Mouse (Mus musculus): ENCODE data around the gene Pex16. TPM values are rescaled to one million over a fixed set of nuclear protein-coding genes. Genes with fewer than 3 reads are reported as not detected.

The Pex16 gene
- polyA plus RNA-seq, 1 experiment from 2014 or later: 30.8 TPM

DNA sequence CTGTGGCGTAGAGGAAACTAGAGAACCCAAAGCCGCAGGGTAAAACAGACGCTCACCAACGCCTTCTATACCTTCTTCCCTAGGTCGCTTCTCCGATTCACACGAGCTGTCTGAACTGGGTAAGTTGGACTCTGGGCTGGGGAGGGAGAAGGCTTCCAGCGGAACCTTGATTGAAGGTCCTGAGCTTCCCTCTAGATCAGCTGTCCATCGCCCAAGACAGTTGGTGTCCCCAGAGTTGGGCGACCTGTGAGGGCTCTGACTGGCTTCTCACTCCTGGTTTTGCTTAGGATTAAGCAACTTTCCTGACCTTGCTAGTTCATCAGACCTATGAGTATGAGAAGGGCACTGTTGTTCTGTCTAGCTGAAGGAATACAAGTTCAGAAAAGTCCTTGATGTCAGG is 1.3 kb downstream of the Pex16 start:
- H3K27me3 ChIP-seq (replicated peaks; ENCODE audit: insufficient read depth, low read length): no peaks in the 10 kb centered on the region; the same call in 1 of the 2 replicates
- peak overlapping the region; percentile 70 for H3K9ac ChIP-seq (replicated peaks; ENCODE audit: low read depth)
- DNase-seq (ENCODE audit: low spot score) (no peak), ATAC-seq (no peak)
- peak overlapping the region; percentile 93 for H3K27ac ChIP-seq (ENCODE audit: low read length)
- H3K4me2 ChIP-seq (replicated peaks; ENCODE audit: low read depth, low read length): peak overlapping the region; percentile 74
- H3K4me1 ChIP-seq (ENCODE audit: insufficient read depth, low read depth, low read length): peaks cover 13% of the 10 kb centered on the region; the same call in 1 of the 2 replicates
- 10% methylated on average over 10 of the region's 10 CpGs for WGBS
- H3K9me3 ChIP-seq (ENCODE audit: low read length): no peaks in the 10 kb centered on the region
- TF ChIP-seq CTCF (IDR thresholded peaks at IDR 0.05) (no peak), EP300 (IDR thresholded peaks at IDR 0.05) (no peak)
- H3K4me3 ChIP-seq (ENCODE audit: low read depth, low read length): peak overlapping the region; percentile 54
- peaks cover 14% of the 10 kb centered on the region for H3K36me3 ChIP-seq (ENCODE audit: insufficient read depth, low read length)

DNA sequence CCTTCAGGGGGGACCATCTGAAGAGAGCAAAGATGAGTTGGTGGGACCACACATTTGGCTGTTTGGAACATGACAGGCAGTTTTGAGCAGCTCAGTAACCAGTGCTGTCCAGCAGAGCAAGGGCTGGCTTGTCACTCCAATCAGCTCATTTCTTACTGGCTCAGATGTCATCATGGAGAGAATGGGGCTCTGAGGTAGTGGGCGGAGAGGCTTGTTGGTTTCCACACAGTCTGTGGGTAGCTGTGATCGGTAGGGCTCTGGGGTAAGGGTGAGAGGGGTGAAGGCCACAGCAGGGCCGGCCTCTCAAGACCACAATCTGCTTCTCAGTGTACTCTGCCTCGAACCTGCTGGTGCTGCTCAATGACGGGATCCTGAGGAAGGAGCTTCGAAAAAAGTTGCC is 1.8 kb downstream of the Pex16 start:
- TF ChIP-seq CTCF (IDR thresholded peaks at IDR 0.05): no peak
- no peak for TF ChIP-seq EP300 (IDR thresholded peaks at IDR 0.05)
- Histone ChIP-seq H3K4me2 (replicated peaks; ENCODE audit: low read depth, low read length) (peak overlapping the region; percentile 74; the same call in 1 of the 2 replicates), H3K9ac (replicated peaks; ENCODE audit: low read depth) (peak overlapping the region; percentile 70), H3K36me3 (ENCODE audit: insufficient read depth, low read length) (peaks cover 19% of the 10 kb centered on the region), H3K9me3 (ENCODE audit: low read length) (no peaks in the 10 kb centered on the region), H3K27me3 (replicated peaks; ENCODE audit: insufficient read depth, low read length) (no peaks in the 10 kb centered on the region), H3K4me3 (ENCODE audit: low read depth, low read length) (no peak overlapping the region), H3K27ac (ENCODE audit: low read length) (no peak overlapping the region), H3K4me1 (ENCODE audit: insufficient read depth, low read depth, low read length) (peaks cover 13% of the 10 kb centered on the region; the same call in 1 of the 2 replicates)
- WGBS: 69% methylated on average over 6 of the region's 6 CpGs
- DNase-seq (ENCODE audit: low spot score) (peak; percentile 32), ATAC-seq (no peak)

DNA sequence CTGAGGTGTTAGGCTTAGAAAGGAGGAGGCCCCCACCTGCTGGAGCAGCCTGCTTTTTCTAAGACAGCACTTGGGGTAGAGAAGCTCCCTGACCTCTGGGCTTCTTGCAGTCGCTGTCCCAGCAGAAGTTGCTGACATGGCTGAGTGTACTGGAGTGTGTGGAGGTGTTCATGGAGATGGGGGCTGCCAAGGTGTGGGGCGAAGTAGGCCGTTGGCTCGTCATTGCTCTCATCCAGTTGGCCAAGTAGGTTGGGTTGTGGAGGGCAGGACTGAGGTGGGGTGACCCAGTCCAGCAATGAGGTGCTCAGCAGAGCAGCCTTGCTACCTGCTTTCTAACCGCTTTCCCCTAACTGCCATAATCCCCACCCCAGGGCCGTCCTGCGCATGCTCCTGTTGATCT is 2.8 kb downstream of the Pex16 start:
- Histone ChIP-seq H3K4me3 (ENCODE audit: low read depth, low read length) (no peak overlapping the region), H3K4me1 (ENCODE audit: insufficient read depth, low read depth, low read length) (peaks cover 10% of the 10 kb centered on the region; the same call in 1 of the 2 replicates), H3K36me3 (ENCODE audit: insufficient read depth, low read length) (peaks cover 24% of the 10 kb centered on the region), H3K9me3 (ENCODE audit: low read length) (no peaks in the 10 kb centered on the region), H3K27me3 (replicated peaks; ENCODE audit: insufficient read depth, low read length) (no peaks in the 10 kb centered on the region), H3K9ac (replicated peaks; ENCODE audit: low read depth) (no peak overlapping the region), H3K27ac (ENCODE audit: low read length) (no peak overlapping the region), H3K4me2 (replicated peaks; ENCODE audit: low read depth, low read length) (no peak overlapping the region)
- TF ChIP-seq CTCF (IDR thresholded peaks at IDR 0.05) (no peak), EP300 (IDR thresholded peaks at IDR 0.05) (no peak)
- DNase-seq (ENCODE audit: low spot score) (no peak), ATAC-seq (no peak)
- WGBS: 91% methylated on average over 7 of the region's 7 CpGs

DNA sequence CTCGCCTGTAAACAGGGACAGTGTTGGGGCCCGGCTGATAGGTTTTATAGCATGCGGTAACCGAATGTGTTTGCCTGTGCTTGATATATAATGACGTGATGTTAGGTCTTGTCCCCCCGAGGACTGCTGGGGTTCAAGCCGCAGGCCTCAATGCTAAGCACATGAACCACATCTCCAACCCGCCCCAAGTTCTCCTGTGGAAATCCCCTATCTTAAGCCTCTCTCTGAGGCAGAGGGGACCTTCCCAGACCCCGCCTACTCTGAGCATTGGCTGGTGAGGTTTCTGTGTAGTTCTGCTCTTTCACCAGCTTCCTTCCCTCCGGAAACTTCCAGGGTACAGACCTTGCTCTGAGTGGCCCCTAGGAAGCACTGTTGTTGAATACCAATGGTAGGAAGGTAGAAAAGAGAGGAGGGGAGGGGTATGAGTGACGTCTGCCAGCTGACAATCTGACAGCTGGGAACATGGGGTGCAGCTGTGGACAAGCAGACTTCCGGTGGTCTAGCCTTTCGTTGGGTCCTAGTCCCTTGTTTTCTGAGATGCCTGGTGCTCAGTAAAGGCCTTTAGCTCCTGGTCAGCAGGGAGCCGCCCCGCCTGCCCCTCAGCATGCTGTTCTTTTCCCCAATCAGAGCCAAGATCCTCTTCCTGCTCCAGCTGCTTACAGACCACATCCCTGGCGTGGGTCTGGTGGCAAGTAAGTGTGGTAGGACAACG is 5.5 kb downstream of the Pex16 start:
- Histone ChIP-seq H3K36me3 (ENCODE audit: insufficient read depth, low read length) (peaks cover 24% of the 10 kb centered on the region), H3K4me3 (ENCODE audit: low read depth, low read length) (no peak overlapping the region), H3K4me1 (ENCODE audit: insufficient read depth, low read depth, low read length) (peaks cover 9% of the 10 kb centered on the region; the same call in 1 of the 2 replicates), H3K9me3 (ENCODE audit: low read length) (no peaks in the 10 kb centered on the region), H3K27ac (ENCODE audit: low read length) (no peak overlapping the region), H3K4me2 (replicated peaks; ENCODE audit: low read depth, low read length) (no peak overlapping the region), H3K9ac (replicated peaks; ENCODE audit: low read depth) (no peak overlapping the region), H3K27me3 (replicated peaks; ENCODE audit: insufficient read depth, low read length) (no peaks in the 10 kb centered on the region)
- WGBS: 79% methylated on average over 17 of the region's 17 CpGs
- TF ChIP-seq CTCF (IDR thresholded peaks at IDR 0.05) (no peak), EP300 (IDR thresholded peaks at IDR 0.05) (no peak)
- ATAC-seq (no peak), DNase-seq (ENCODE audit: low spot score) (no peak)

DNA sequence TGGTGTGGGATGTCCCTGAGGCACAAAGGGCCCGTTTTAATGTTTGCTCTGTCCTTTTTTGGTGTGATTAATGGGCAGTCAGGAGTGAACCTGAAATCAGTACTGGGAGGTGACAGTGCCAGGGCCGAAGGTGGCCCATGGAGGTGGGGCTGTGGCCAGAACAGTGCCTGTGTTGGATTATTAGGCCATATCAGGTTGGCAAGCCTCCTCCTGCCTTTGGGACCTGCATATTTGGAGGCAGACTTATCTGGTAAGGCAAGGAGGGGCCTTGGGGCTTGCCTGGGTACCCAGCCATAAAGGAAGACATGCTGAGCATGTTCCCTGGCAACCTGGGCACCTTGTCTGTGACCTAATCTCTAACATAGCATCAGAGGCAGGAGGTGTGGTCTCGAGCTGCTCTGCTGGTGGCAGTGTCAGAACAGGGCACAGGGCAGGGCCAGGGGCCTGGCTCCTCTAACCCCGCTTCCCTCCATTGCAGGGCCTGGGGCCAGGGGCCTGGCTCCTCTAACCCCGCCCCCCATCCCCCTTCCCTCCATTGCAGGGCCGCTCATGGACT is 6.1 kb downstream of the Pex16 start:
- WGBS: 66% methylated on average over 6 of the region's 6 CpGs
- Histone ChIP-seq H3K4me1 (ENCODE audit: insufficient read depth, low read depth, low read length) (peaks cover 9% of the 10 kb centered on the region; the same call in 1 of the 2 replicates), H3K9ac (replicated peaks; ENCODE audit: low read depth) (no peak overlapping the region), H3K27ac (ENCODE audit: low read length) (no peak overlapping the region), H3K4me3 (ENCODE audit: low read depth, low read length) (no peak overlapping the region), H3K9me3 (ENCODE audit: low read length) (no peaks in the 10 kb centered on the region), H3K36me3 (ENCODE audit: insufficient read depth, low read length) (peaks cover 24% of the 10 kb centered on the region), H3K4me2 (replicated peaks; ENCODE audit: low read depth, low read length) (no peak overlapping the region), H3K27me3 (replicated peaks; ENCODE audit: insufficient read depth, low read length) (no peaks in the 10 kb centered on the region)
- DNase-seq (ENCODE audit: low spot score) (no peak), ATAC-seq (no peak)
- TF ChIP-seq EP300 (IDR thresholded peaks at IDR 0.05) (no peak), CTCF (IDR thresholded peaks at IDR 0.05) (no peak)

DNA sequence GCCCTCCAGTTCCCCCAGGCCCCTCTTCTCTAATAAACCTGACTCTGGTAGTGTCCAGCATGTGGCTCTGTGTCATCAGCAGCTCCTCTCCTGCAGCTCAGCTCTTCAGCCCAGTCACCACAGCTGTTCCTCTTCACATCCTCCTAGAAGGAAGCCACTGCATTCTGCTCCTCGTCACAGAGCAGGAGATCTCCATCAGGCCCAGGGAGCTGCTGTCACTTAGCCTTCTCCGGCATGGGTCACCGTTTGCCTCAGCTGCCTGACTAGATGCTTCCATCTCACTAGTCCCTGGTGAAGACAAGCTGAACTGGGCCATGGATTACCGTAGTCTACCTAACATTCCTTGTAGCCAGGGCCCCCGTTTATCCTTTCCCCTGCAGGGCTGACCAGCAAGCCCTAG is 6.7 kb downstream of the Pex16 start:
- TF ChIP-seq EP300 (IDR thresholded peaks at IDR 0.05) (no peak), CTCF (IDR thresholded peaks at IDR 0.05) (no peak)
- H3K36me3 ChIP-seq (ENCODE audit: insufficient read depth, low read length): peaks cover 24% of the 10 kb centered on the region

More for the DNA sequence above, 6.7 kb downstream of the Pex16 start:
- peaks cover 4% of the 10 kb centered on the region; the same call in 1 of the 2 replicates for H3K4me1 ChIP-seq (ENCODE audit: insufficient read depth, low read depth, low read length)
- ATAC-seq: no peak
- no peaks in the 10 kb centered on the region for H3K9me3 ChIP-seq (ENCODE audit: low read length)
- no peak for DNase-seq (ENCODE audit: low spot score)
- no peak overlapping the region for H3K4me2 ChIP-seq (replicated peaks; ENCODE audit: low read depth, low read length)
- H3K9ac ChIP-seq (replicated peaks; ENCODE audit: low read depth): no peak overlapping the region
- no peaks in the 10 kb centered on the region for H3K27me3 ChIP-seq (replicated peaks; ENCODE audit: insufficient read depth, low read length)
- no peak overlapping the region for H3K27ac ChIP-seq (ENCODE audit: low read length)
- WGBS: 78% methylated on average over 5 of the region's 5 CpGs
- no peak overlapping the region for H3K4me3 ChIP-seq (ENCODE audit: low read depth, low read length)
